Mouse (Mus musculus) small intestine, adult 2 months (tissue): ENCODE measurements around the gene Pla2g3. TPM values are rescaled to one million over a fixed set of nuclear protein-coding genes. Genes with fewer than 3 reads are reported as not detected.

Experiments used
- H3K27ac ChIP-seq: fragments of 200-500 bp; 2 replicates; pipeline ENCODE4 v1.5.1; 2012; ENCODE audit warnings: low read depth, low read length, control low read depth, inconsistent platforms; ENCODE audit not compliant: insufficient read depth
- H3K27me3 ChIP-seq: fragments of 200-500 bp; 2 replicates; pipeline ENCODE4 v1.6.1; 2012; ENCODE audit warnings: mild to moderate bottlenecking, moderate library complexity, low read length, inconsistent platforms; ENCODE audit not compliant: control insufficient read depth, insufficient read depth
- H3K36me3 ChIP-seq: fragments of 200-500 bp; 2 replicates; pipeline ENCODE4 v1.6.1; 2012; ENCODE audit warnings: mild to moderate bottlenecking, low read length, control low read depth, inconsistent platforms; ENCODE audit not compliant: control insufficient read depth, insufficient read depth
- H3K4me1 ChIP-seq: fragments of 200-500 bp; 2 replicates; pipeline ENCODE4 v1.6.1; 2012; ENCODE audit warnings: low read length, inconsistent platforms, mixed read lengths; ENCODE audit not compliant: control insufficient read depth, insufficient read depth, insufficient read length
- H3K4me3 ChIP-seq: fragments of 200-500 bp; 2 replicates; pipeline ENCODE4 v1.5.1; 2012; ENCODE audit warnings: low read depth, mild to moderate bottlenecking, control low read depth, inconsistent platforms, low read length, moderate library complexity
- CTCF ChIP-seq: fragments of 200-500 bp; IDR thresholded peaks from 2 replicates; pipeline ENCODE4 v1.5.1; 2012; ENCODE audit warnings: low read depth, mild to moderate bottlenecking, control low read depth, inconsistent platforms, low read length, moderate library complexity, mixed read lengths; ENCODE audit not compliant: insufficient replicate concordance, insufficient read length; ENCODE audit errors: extremely low read depth
- POLR2A ChIP-seq: fragments of 200-500 bp; IDR thresholded peaks from 2 replicates; pipeline ENCODE4 v1.6.1; 2012; ENCODE audit warnings: low read depth, mild to moderate bottlenecking, control low read depth, inconsistent platforms, low read length, moderate library complexity
- WGBS: fragments of 180-500 bp; shearing (Covaris S2); methylation state at CpG from one replicate; pipeline ENCODE4 v1.1.7; 2018; 5-methylcytosine and 5-hydroxymethylcytosine counted together
- polyA plus RNA-seq: library from polyadenylated mRNA; depleted of rRNA; stranded (reverse); fragments of >200 nt; gene quantifications from 2 replicates; pipeline ENCODE4 v1.2.3, GENCODE M21; 2012

Pla2g3 gene
- polyA plus RNA-seq, 1 experiment: 0.48 TPM

- H3K27ac ChIP-seq: peak overlapping the region; percentile 28; the same call in 1 of the 2 replicates
Measured at GRCm38 (mm10) chr11:3515216-3515615, 27.1 kb downstream of the Pla2g3 start.

GRCm38 (mm10) chr11:3515637-3516036, 27.6 kb downstream of the Pla2g3 start:
- peaks cover 14% of the 10 kb centered on the region for H3K4me1 ChIP-seq
- WGBS: 58% methylated on average over 4 of the region's 4 CpGs
- H3K27ac ChIP-seq: 0 out of 2 replicates have a peak overlapping the region, but pooled peaks have one; percentile 0
- peaks cover 6% of the 10 kb centered on the region for H3K27me3 ChIP-seq
- H3K4me3 ChIP-seq: peak overlapping the region; percentile 71
- 0 out of 2 replicates have a peak, but pooled peaks cover 2% of the 10 kb centered on the region for H3K36me3 ChIP-seq
- TF ChIP-seq CTCF: no peak

More at GRCm38 (mm10) chr11:3515216-3515615, 27.1 kb downstream of the Pla2g3 start:
- no peak for TF ChIP-seq CTCF
- TF ChIP-seq POLR2A: no peak
- 0 out of 2 replicates have a peak, but pooled peaks cover 2% of the 10 kb centered on the region for H3K36me3 ChIP-seq
- 42% methylated on average over 4 of the region's 4 CpGs for WGBS
- H3K27me3 ChIP-seq: peaks cover 6% of the 10 kb centered on the region
- peak overlapping the region; percentile 71 for H3K4me3 ChIP-seq
- H3K4me1 ChIP-seq: peaks cover 17% of the 10 kb centered on the region

GRCm38 (mm10) chr11:3516121-3516520, 28.0 kb downstream of the Pla2g3 start:
- TF ChIP-seq POLR2A: no peak
- no peak for TF ChIP-seq CTCF
- Histone ChIP-seq H3K4me1 (peaks cover 10% of the 10 kb centered on the region), H3K4me3 (no peak overlapping the region), H3K27me3 (peaks cover 6% of the 10 kb centered on the region), H3K27ac (0 out of 2 replicates have a peak overlapping the region, but pooled peaks have one; percentile 0), H3K36me3 (peaks cover 2% of the 10 kb centered on the region; the same call in 1 of the 2 replicates)
- whole genome bisulfite sequencing: 78% methylated on average over 5 of the region's 5 CpGs

- TF ChIP-seq POLR2A (no peak), CTCF (no peak)
- peak overlapping the region; percentile 25 for H3K4me3 ChIP-seq
- WGBS: 7% methylated on average over 50 of the region's 50 CpGs
Measured at GRCm38 (mm10) chr11:3516859-3517845, 29.1 kb downstream of the Pla2g3 start.

GRCm38 (mm10) chr11:3517846-3518732, 30.0 kb downstream of the Pla2g3 start:
- TF ChIP-seq CTCF (no peak), POLR2A (no peak)
- H3K36me3 ChIP-seq: peaks cover 20% of the 10 kb centered on the region
- H3K4me3 ChIP-seq: peak overlapping the region; percentile 25
- peaks cover 6% of the 10 kb centered on the region for H3K27me3 ChIP-seq
- H3K27ac ChIP-seq: peak overlapping the region; percentile 31
- peaks cover 7% of the 10 kb centered on the region for H3K4me1 ChIP-seq
- WGBS: 50% methylated on average over 13 of the region's 13 CpGs

More at GRCm38 (mm10) chr11:3516859-3517845, 29.1 kb downstream of the Pla2g3 start:
- Histone ChIP-seq H3K27me3 (peaks cover 6% of the 10 kb centered on the region), H3K27ac (no peak overlapping the region), H3K36me3 (peaks cover 11% of the 10 kb centered on the region), H3K4me1 (peaks cover 7% of the 10 kb centered on the region)

GRCm38 (mm10) chr11:3519051-3519726, 31.1 kb downstream of the Pla2g3 start:
- Histone ChIP-seq H3K4me3 (no peak overlapping the region), H3K27me3 (peaks cover 6% of the 10 kb centered on the region), H3K36me3 (peaks cover 23% of the 10 kb centered on the region), H3K27ac (no peak overlapping the region; the same call in 1 of the 2 replicates), H3K4me1 (peaks cover 7% of the 10 kb centered on the region)
- 65% methylated on average over 4 of the region's 4 CpGs for WGBS
- TF ChIP-seq CTCF (no peak), POLR2A (no peak)
